Mouse (Mus musculus): Measurements from ENCODE around the gene Crebrf.

Gene Crebrf

DNA sequence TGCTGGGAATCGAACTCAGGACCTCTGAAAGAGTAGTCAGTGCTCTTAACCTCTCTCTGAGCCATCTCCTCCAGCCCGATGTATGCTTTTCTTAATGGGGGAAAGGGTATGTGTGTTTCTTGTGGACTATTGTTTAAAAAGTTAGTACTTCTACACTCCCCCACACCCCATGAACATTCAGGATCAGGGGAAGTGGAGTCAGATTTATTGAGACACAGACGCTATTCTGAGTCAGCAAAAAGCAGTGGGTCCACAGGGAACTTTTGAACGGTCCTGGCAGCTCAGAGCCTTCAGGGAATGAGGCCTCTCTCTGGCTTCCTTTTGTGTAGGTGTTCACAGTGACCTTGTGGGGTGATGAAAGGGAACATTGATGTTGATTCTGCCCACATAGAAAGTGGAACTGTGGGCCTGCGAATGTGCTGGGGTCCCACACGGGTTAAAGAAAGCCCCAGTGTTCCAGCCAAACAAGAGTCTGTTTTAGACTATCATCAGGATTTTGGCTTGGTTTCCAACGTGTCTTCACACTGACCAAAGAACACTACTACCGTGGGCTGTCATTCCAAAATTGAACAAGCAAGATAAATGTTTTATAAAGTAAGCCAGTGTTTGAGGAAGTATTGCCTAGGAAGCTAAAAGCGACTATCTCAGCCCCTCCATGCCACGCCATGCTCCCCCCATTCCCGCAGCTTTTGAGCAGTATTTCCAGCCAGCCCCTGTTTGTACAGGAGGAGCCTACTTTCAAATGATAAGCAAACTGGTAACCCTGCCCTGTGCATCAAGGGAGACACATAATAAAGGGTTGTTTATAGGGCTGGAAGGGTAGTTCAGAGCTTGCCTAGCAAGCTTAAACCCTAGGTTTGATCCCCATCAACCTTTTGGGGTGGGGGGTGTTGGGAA is 9.7 kb upstream of the Crebrf start:
- no peak for DNase-seq (ENCODE audit: low spot score in 2 of 2)

GRCm38 (mm10) chr17:26707066-26707465 is 8.4 kb upstream of the Crebrf start:
- DNase-seq (ENCODE audit: low spot score in 2 of 2), result no peak

- DNase-seq (ENCODE audit: low spot score in 2 of 2), result no peak
These were observed 7.0 kb upstream of the Crebrf start for GRCm38 (mm10) chr17:26708499-26708898.

- DNase-seq (ENCODE audit: low spot score in 2 of 2), result no peak
These were observed 6.4 kb upstream of the Crebrf start for GRCm38 (mm10) chr17:26708993-26709590.

DNA sequence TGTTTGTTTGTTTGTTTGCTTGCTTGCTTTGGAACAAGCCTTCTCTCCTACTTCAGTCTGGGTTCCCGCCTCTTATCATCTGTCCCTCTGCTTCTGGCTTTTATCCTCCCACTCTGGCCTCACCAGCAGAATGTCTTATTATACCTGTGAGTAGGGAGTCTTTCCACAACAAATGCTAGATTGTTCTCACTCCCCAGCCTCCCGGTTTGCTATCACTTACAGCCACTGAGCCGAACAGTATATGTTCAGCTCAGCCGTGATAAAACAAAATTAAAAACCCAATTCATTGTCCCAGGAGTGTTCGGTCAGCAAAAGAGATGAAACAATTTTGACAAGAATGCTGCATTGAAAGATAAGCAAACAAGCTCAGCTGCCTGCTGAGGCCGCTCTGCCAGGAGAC is 5.4 kb upstream of the Crebrf start:
- DNase-seq (ENCODE audit: low spot score in 2 of 2), result no peak

DNA sequence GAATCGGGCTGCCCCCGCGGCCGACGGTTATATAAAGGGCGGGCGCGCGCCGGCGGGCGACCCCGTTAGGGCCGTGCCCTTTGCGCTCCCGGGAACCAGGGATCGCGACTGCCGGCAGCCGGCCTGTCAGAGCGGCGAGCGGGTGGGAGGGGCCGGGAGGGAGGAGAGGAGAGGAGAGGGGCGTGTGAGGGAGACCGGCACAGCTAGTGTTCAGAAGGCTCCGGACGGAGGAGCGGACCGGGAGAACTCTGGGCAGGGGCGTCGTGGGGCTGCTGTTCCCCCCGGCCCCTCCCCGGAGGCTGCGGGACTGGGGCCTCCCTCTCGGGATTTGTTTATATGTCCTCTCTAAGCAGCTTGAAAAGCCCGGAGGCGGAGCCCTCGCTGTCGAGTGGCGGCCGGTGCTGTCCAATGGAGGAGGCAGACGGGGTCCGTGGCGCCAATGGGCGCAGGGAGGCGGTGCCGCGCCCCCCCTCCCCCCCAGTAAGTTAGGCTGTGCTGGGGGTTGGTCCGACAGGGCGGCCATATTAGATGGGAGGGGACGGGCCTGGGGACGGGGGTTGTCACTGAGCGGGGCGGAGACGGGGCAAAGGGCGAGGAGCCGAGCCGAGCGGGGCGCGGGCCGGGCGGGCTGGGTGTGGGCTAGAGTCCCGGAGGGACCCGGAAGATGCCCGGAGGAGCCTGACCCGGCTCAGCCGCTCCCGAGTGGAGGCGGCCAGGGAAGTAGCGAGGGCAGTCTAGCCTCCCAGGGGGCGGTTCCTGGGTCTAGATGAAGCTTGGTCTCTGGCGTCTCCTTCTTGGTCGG is 667 bp downstream of the Crebrf start:
- DNase-seq (ENCODE audit: low spot score in 2 of 2), result peak; percentile 95 to 97

DNA sequence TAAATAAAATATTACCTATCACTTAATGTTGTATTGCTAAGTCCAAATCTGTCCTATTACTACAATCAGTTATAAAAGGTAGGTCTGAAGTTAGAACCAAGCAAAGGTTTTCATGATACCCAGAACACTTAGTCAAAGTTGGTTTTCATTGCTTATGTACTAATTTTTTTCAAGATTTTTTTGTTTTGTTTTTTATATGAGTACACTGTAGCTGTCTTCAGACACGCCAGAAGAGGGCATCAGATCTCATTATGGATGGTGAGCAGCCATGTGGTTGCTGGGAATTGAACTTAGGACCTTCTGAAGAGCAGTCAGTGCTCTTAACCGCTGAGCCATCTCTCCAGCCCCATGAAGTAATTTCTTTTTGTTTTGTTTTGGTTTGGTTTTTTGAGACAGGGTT is 2.4 kb downstream of the Crebrf start:
- no peak for DNase-seq (ENCODE audit: low spot score in 2 of 2)

DNA sequence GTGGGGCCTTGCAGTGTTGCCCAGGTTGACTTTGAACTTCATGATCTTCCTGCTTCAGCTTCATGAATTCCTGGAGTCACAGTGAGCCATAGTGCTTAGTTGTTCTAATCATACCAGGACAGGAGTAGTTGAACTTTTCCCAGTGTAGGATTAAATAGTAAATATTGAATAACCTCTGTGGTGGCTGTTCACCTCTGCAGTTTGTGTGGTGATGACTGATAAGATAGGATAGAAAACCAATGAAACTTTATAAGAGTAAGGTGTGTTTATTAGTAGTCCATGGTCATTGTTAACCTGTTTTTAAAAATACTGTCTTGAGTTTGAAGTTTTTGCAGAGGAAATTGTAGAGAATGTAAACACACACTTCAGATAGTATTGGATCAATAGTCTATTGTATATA is 4.0 kb downstream of the Crebrf start:
- no peak for DNase-seq (ENCODE audit: low spot score in 2 of 2)

DNA sequence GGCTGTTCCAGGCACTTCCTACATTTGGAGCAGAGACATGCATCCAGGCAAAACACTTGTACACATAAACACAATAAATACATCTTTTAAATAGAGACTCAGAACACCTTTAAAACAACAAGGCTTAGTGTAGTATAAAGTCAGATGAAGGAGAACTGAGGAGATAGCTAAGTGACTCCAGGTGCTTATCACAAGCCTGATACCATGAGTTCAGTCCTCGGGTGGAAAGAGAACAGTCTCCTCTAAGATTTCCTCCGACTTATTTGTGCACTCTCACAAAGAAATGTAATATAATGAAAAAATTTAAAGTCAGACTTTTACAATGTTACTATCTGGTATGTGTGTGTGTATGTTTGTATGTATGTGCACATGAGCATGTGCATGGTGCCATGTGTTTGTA is 6.4 kb downstream of the Crebrf start:
- DNase-seq (ENCODE audit: low spot score in 2 of 2), result no peak

GRCm38 (mm10) chr17:26724790-26725189 is 9.3 kb downstream of the Crebrf start:
- no peak for DNase-seq (ENCODE audit: low spot score in 2 of 2)

DNA sequence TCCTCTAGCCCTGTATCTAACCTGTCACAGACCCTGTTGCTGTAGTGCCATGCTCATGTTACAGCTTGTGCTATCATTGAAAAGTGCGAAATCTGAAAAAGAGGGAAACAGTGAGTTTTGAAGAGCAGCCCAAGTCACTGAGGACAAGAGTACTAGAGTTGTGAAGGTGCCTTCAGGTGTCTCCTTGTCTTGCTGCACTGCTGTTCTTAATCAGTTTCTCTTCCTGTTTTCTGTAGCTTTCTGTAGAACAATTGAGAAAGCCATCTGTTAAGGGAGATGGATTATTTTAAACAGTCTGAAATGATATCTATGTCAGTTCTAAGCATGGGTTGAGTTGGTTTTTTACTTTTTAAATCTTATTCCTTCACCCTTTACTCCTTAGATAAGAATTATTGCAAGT is 11.2 kb downstream of the Crebrf start:
- no peak for DNase-seq (ENCODE audit: low spot score in 2 of 2)

- DNase-seq (ENCODE audit: low spot score in 2 of 2), result no peak
These were observed 11.8 kb downstream of the Crebrf start for GRCm38 (mm10) chr17:26727110-26727755.

DNA sequence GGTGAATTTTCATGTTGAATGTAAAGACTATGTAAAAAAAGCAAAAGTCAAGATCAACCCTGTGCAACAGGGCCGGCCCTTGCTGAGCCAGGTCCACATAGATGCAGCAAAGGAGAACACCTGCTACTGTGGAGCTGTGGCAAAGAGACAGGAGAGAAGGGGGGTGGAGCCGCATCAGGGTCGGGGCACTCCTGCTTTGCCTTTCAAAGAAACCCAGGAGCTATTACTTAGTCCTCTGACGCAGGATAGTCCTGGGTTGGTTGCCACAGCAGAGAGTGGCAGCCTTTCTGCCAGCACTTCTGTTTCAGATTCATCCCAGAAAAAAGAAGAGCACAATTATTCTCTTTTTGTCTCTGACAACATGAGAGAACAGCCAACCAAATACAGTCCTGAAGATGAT is 27.1 kb downstream of the Crebrf start:
- DNase-seq (ENCODE audit: low spot score in 2 of 2), result no peak

- DNase-seq (ENCODE audit: low spot score in 2 of 2), result no peak
These were observed 27.8 kb downstream of the Crebrf start for GRCm38 (mm10) chr17:26743294-26743693.

DNA sequence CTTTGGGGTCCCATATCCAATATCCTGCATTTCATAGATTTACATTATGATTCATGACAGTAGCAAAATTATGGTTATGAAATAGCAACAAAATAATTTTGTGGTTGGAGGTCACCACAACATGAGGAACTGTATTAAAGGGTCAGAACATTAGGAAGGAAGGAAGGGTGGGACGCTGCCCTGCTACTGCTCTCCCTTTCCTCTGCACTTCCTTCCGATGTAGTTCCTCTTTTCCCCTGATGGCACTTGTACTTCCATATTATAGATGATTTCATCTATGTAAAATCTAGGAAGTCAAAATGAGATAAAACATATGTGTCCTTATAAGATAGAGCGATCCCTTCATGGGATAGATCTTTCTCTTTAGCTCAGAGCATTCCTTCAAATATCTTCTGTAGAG is 34.5 kb downstream of the Crebrf start:
- DNase-seq (ENCODE audit: low spot score in 2 of 2), result no peak

GRCm38 (mm10) chr17:26752297-26752696 is 36.8 kb downstream of the Crebrf start:
- no peak for DNase-seq (ENCODE audit: low spot score in 2 of 2)

- peak; percentile 10 to 23 for DNase-seq (ENCODE audit: low spot score in 2 of 2)
These were observed 38.0 kb downstream of the Crebrf start for GRCm38 (mm10) chr17:26753476-26753875.

DNA sequence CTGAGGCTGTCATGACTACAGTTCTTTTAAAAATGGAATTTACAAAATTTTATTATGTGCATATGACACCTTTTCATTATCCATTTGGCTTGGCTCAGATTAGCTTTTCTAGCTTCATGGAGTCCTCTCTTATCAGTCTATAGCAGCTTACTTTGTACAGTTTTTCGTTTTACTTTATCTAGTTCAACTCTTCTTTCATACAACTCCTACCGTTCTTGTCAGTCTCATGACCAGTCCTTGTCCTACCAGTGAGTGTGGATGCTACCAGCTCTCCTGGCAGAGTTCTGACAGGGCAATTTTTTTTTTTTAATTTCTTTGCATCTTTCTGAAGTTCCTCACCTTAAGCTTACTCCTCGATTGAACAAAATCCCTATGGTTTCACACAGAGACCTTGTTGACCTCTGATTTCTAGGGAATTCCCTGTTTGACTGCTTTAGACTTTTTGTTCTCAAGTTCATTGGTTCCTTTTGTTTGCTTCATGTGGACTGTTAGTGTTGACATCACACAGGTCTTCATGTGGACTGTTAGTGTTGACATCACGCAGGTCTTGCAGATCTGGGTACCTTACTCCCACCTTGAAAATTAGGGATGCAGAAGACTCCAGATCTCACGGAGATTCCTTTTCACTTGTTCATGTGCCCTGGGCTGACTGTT is 51.8 kb downstream of the Crebrf start:
- no peak for DNase-seq (ENCODE audit: low spot score in 2 of 2)

DNA sequence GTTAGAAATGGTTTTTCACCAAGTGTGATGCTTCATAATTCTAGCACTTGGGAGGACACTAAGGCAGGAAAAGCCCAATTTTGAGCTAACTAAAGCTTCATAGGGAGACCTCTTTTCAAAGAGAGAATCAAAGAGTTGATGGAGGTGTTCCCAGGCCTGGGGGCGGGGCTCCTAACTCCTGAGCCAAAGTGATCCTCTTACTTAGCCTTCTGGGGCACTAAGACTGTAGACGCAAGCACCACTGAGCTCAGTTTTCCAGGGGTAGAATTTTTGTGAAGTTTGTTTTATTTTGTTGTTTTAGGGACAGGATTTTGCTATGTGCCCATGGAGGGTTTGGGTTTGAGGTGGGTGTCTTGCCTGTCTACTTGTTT is 52.3 kb downstream of the Crebrf start:
- no peak for DNase-seq (ENCODE audit: low spot score in 2 of 2)

GRCm38 (mm10) chr17:26776211-26776610 is 60.8 kb downstream of the Crebrf start:
- no peak for DNase-seq (ENCODE audit: low spot score in 2 of 2)

GRCm38 (mm10) chr17:26778001-26778400 is 62.6 kb downstream of the Crebrf start:
- DNase-seq (ENCODE audit: low spot score in 2 of 2), result no peak
